Mouse (Mus musculus): ENCODE results near the gene Tmed10. TPM values are rescaled to one million over a fixed set of nuclear protein-coding genes. Genes with fewer than 3 reads are reported as not detected.

Gene Tmed10
- total RNA-seq, 1 experiment from 2014 or later, result 115 TPM

GRCm38 (mm10) chr12:85341131-85341530 lies 33.5 kb downstream of the Tmed10 start:
- peak; percentile 34; the same call in 1 of the 2 replicates for ATAC-seq (replicated peaks; ENCODE audit: insufficient number of reproducible peaks, low FRiP score, low TSS enrichment, poor library complexity, severe bottlenecking)

- ATAC-seq (replicated peaks; ENCODE audit: insufficient number of reproducible peaks, low FRiP score, low TSS enrichment, poor library complexity, severe bottlenecking), result peak; percentile 81
Observed at GRCm38 (mm10) chr12:85339947-85340346, 34.7 kb downstream of the Tmed10 start.

GRCm38 (mm10) chr12:85339243-85339729 lies 35.4 kb downstream of the Tmed10 start, which contains the start of gene Nek9:
Nek9 (minus strand) TSS chr12:85339362.
- peak; percentile 85 for ATAC-seq (replicated peaks; ENCODE audit: insufficient number of reproducible peaks, low FRiP score, low TSS enrichment, poor library complexity, severe bottlenecking)

DNA sequence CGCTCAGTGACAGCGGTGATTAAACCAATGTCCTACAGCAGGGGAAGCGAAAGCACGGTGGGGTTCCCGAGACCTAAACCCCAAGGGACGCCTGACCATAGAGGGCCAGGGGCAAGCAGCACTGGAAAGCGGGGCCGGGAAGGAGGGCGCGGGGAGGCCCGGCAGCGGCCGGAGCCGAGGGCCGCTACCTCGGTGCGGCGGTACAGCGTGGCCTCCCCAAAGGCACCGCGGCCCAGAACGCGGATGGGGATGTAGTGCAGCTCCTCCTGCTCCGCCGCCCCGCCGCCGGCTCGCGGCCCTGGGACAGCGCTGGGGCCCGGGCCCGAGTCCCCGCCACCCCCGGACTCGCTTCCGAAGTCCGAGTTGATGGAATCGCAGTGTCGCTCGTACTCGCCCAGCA lies 35.8 kb downstream of the Tmed10 start:
- no peak for ATAC-seq (replicated peaks; ENCODE audit: insufficient number of reproducible peaks, low FRiP score, low TSS enrichment, poor library complexity, severe bottlenecking)

GRCm38 (mm10) chr12:85337567-85338311 lies 36.9 kb downstream of the Tmed10 start:
- no peak for ATAC-seq (replicated peaks; ENCODE audit: insufficient number of reproducible peaks, low FRiP score, low TSS enrichment, poor library complexity, severe bottlenecking)

DNA sequence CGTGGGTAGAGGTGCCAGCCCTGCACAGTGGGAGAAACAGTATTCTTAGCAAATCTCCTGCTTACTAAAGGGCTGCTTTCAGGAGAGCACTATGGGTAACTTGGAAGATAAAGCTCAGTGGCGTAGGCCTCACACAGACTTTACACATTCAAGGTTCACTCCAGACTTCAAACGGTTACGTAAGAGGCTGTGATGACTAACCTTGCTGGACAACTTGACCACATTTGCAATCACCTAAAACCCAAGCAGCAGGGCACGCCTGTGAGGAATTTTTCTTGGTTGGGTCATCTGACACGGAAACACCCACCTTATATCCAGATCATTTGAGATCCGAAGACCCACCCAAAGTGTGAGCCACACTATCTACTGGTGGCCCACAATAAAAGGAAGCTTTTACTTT lies 44.5 kb downstream of the Tmed10 start:
- ATAC-seq (replicated peaks; ENCODE audit: insufficient number of reproducible peaks, low FRiP score, low TSS enrichment, poor library complexity, severe bottlenecking), result no peak

DNA sequence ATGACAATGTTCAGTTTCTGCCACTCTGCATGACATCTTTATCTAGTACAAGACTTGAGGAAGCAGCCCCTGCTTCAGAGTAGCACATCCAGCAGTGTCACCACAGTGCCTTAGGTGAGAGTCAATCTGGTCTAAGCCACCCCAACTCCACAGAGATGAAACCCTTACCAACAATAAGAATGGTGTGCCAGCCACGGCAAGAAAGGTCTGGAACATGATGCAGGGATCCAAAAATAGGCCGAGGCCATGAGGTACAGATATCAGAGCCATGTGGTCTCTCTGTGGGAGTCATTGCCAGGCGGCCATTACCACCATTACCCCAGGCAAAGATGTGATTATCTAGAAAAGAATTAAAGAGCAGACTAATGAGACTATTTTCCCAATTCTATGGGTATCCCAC lies 66.0 kb downstream of the Tmed10 start:
- ATAC-seq (replicated peaks; ENCODE audit: insufficient number of reproducible peaks, low FRiP score, low TSS enrichment, poor library complexity, severe bottlenecking), result no peak

- ATAC-seq (replicated peaks; ENCODE audit: insufficient number of reproducible peaks, low FRiP score, low TSS enrichment, poor library complexity, severe bottlenecking), result peak; percentile 84
Observed at GRCm38 (mm10) chr12:85305247-85305892, 69.3 kb downstream of the Tmed10 start.

DNA sequence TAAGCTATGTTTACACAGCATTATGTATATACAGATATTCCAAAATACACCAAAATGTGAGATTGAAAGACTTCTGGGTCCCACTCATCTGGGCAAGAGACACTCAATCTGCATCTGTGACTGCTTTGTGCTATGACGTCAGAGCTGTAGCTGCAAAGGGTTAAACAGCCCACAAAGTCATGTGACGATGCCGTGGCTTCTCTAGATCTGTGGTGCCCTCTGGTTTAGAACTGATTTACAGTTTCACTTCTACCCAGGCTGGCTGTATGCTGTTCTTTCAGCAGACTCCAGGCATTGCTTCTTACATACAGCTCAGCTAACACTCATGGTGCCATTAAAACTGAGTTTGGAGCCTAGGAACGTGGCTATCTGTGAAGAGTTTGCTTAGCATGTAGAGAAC lies 69.9 kb downstream of the Tmed10 start:
- ATAC-seq (replicated peaks; ENCODE audit: insufficient number of reproducible peaks, low FRiP score, low TSS enrichment, poor library complexity, severe bottlenecking), result peak; percentile 49

- no peak for ATAC-seq (replicated peaks; ENCODE audit: insufficient number of reproducible peaks, low FRiP score, low TSS enrichment, poor library complexity, severe bottlenecking)
Observed at GRCm38 (mm10) chr12:85303256-85303655, 71.4 kb downstream of the Tmed10 start.

GRCm38 (mm10) chr12:85298835-85299180 lies 75.8 kb downstream of the Tmed10 start:
- ATAC-seq (replicated peaks; ENCODE audit: insufficient number of reproducible peaks, low FRiP score, low TSS enrichment, poor library complexity, severe bottlenecking), result no peak

GRCm38 (mm10) chr12:85298127-85298834 lies 76.4 kb downstream of the Tmed10 start:
- ATAC-seq (replicated peaks; ENCODE audit: insufficient number of reproducible peaks, low FRiP score, low TSS enrichment, poor library complexity, severe bottlenecking), result no peak

DNA sequence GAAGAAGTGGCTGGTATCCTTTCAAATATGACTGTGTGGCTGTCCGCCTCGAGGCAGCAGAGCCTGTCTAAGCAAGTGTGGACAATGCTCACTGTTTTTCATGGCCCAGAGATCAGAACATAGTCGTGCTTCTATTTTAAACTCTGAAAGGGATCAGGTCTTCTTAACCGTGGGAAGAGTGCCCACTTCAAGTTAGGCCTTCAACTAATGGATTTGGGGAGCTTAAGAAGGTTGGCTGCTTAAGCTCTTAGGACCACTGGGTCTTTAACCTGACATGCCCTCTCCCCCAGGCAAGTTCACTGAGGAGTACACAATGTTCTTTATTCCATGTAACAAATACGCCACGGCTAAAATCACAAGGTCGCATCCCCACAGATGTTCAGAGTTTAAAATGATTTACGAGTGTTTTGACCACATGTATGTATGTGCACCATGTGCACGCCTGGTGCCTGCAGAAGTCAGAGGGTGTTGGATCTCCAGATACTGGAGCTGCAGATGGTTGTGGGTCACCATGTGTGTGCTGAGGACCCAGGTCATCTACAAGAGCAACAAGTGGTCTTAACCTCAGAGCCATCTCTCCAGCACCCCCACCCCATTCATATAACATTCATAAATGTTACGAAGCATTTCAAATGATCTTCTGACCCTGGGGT lies 77.2 kb downstream of the Tmed10 start:
- no peak for ATAC-seq (replicated peaks; ENCODE audit: insufficient number of reproducible peaks, low FRiP score, low TSS enrichment, poor library complexity, severe bottlenecking)

DNA sequence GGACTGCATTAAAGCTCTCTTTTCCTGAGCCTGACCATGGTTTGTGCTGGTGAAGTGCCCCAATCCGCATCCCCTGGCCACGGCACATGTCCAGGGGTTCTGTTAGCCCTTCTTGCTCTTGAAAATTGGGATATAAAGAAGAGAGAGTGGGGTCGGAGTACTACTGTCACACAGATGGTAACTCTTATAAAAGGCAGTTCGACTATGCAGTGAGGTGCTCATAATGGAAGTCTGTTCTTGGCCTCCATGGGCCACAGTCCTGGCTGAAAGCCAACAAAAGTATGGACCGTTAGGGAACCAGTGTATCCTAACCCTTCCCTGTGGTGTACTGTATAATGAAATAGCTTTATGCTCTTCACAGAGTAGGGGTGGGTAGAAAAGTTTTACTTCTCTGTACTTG lies 77.7 kb downstream of the Tmed10 start:
- no peak for ATAC-seq (replicated peaks; ENCODE audit: insufficient number of reproducible peaks, low FRiP score, low TSS enrichment, poor library complexity, severe bottlenecking)

GRCm38 (mm10) chr12:85295506-85295905 lies 79.1 kb downstream of the Tmed10 start:
- ATAC-seq (replicated peaks; ENCODE audit: insufficient number of reproducible peaks, low FRiP score, low TSS enrichment, poor library complexity, severe bottlenecking), result no peak

DNA sequence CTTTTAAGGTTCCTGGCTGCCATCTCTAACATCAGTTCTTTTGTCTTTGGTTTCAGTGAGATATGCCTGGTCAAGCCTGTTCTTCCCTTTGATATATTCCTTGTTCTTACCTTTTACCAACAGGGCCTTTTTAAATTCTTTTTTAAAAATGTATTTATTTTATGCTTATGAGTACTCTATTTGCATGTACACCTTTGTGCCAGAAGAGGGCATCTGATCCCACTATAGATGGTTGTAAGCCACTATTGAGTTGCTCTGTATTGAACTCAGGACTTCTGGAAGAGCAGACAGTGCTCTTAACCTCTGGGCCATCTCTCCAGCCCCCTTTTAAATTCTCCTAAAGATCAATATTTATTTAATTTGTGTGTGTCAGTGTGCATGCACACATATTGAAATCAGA lies 81.7 kb downstream of the Tmed10 start:
- no peak for ATAC-seq (replicated peaks; ENCODE audit: insufficient number of reproducible peaks, low FRiP score, low TSS enrichment, poor library complexity, severe bottlenecking)

GRCm38 (mm10) chr12:85292288-85292687 lies 82.4 kb downstream of the Tmed10 start:
- no peak for ATAC-seq (replicated peaks; ENCODE audit: insufficient number of reproducible peaks, low FRiP score, low TSS enrichment, poor library complexity, severe bottlenecking)

DNA sequence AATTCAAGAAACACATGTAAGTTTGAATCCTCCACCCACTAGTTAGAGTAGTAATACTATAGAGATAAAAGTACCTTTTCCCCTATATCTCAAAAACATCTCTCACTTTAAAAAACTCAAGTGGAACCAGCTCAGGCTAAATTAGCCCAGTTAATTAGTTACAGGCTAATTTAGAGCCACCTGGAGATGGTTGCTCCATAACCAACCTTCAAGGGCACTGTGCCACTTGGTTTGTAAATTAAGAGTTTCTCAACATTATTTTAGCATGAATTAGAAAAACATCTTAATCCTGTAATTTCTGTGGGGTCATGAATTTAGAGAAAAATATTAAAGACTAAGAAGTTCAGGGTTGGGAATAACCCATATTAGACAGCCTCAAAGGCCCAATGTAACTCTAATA lies 83.1 kb downstream of the Tmed10 start:
- ATAC-seq (replicated peaks; ENCODE audit: insufficient number of reproducible peaks, low FRiP score, low TSS enrichment, poor library complexity, severe bottlenecking), result no peak

DNA sequence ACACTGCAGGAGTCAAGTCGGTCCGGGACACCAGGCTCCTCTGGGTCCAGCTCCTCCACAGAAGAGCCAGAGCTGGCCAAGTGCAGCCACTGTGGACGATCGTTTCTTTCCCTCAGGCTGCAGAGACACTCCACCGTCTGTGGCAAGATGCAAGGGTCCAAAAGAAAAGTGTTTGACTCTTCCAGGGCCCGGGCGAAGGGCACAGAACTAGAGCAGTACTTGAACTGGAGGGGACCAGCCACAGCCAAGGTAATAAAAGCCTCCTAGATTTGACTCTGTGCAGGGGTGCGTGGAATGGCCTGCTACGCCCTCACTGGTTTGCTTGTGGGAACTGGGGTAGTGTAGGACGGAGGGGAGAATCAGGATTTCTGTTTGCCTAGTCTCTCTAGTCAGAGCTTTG lies 84.0 kb downstream of the Tmed10 start:
- ATAC-seq (replicated peaks; ENCODE audit: insufficient number of reproducible peaks, low FRiP score, low TSS enrichment, poor library complexity, severe bottlenecking), result no peak
